ENCODE assay signal across 23 mouse cellular contexts in genomic region chr1:153491345-153491744, GRCm38 (mm10). TPM values are rescaled to one million over a fixed set of nuclear protein-coding genes. Genes with fewer than 3 reads are reported as not detected.
DNase-seq lines count a peak whose midpoint lies in the region; ATAC-seq and TF ChIP-seq lines count a peak whose summit lies in the region.
"Had no signal": no experiment of that assay in that cellular context is flagged by ENCODE, and none has a peak within 500 bp of the region (broad histone marks: within the 10 kb centered on the region; RNA-seq: fewer than 3 reads in every experiment).

No protein-coding gene starts in this region.

- H3K27me3 ChIP-seq in liver, postnatal 0 days (ENCODE audit: insufficient read depth, low read length), result no peaks in the 10 kb centered on the region
- H3K27me3 ChIP-seq in liver, embryonic 12.5 days (replicated peaks), result no peaks in the 10 kb centered on the region
- H3K27me3 ChIP-seq in testis, adult 2 months (ENCODE audit: control insufficient read depth, insufficient read depth, low read length), result no peaks in the 10 kb centered on the region
- H3K27me3 ChIP-seq: embryonic facial prominence, embryonic 12.5 days; embryonic facial prominence, embryonic 15.5 days; forebrain, embryonic 12.5 days; forebrain, embryonic 15.5 days; heart, embryonic 13.5 days; hindbrain, embryonic 12.5 days; hindbrain, embryonic 15.5 days had no signal

- H3K4me1 ChIP-seq in liver, postnatal 0 days (ENCODE audit: insufficient read depth), result peaks cover 4% of the 10 kb centered on the region
- H3K4me1 ChIP-seq in liver, embryonic 12.5 days, result peaks cover 15% of the 10 kb centered on the region
- peaks cover 6% of the 10 kb centered on the region for H3K4me1 ChIP-seq in testis, adult 2 months (ENCODE audit: control insufficient read depth, insufficient read depth, low read length)
- H3K4me1 ChIP-seq: embryonic facial prominence, embryonic 12.5 days; hindbrain, embryonic 12.5 days had no signal

- no peak overlapping the region for H3K9ac ChIP-seq in liver, postnatal 0 days (replicated peaks)
- no peak overlapping the region for H3K9ac ChIP-seq in liver, embryonic 12.5 days
- H3K9ac ChIP-seq: embryonic facial prominence, embryonic 12.5 days; embryonic facial prominence, embryonic 15.5 days; forebrain, embryonic 12.5 days; forebrain, embryonic 15.5 days; heart, embryonic 13.5 days; hindbrain, embryonic 12.5 days; hindbrain, embryonic 15.5 days had no signal

- no peak for ATAC-seq in liver, postnatal 0 days
- no peak for ATAC-seq in liver, embryonic 12.5 days
- ATAC-seq: activated CD4-positive, CD25-positive, alpha-beta regulatory T cell, adult 4 months; forebrain, embryonic 15.5 days had no signal

- DNase-seq in liver, postnatal 0 days, result no peak
- no peak for DNase-seq in testis, postnatal 10 days (ENCODE audit: low spot score)
- DNase-seq in adipocyte (ENCODE audit: low spot score), result no peak
- DNase-seq: adrenal gland, postnatal 10 days; adrenal gland, postnatal 36 days; cerebellum, adult 11 months; cerebellum, adult 2 months; cerebellum, adult 9-11 months; cerebellum, postnatal 25 days; gastrocnemius, postnatal 36 days had no signal

- H3K9me3 ChIP-seq in liver, postnatal 0 days (ENCODE audit: low read length), result no peaks in the 10 kb centered on the region
- H3K9me3 ChIP-seq in liver, embryonic 12.5 days (replicated peaks), result no peaks in the 10 kb centered on the region
- H3K9me3 ChIP-seq: embryonic facial prominence, embryonic 12.5 days; embryonic facial prominence, embryonic 15.5 days; forebrain, embryonic 12.5 days; forebrain, embryonic 15.5 days; heart, embryonic 10.5 days; heart, embryonic 13.5 days; hindbrain, embryonic 12.5 days; hindbrain, embryonic 15.5 days had no signal

- no peak for TF ChIP-seq POLR2A in testis, adult 2 months (IDR thresholded peaks at IDR 0.05; ENCODE audit: control insufficient read depth, low read depth, low read length)

- peak overlapping the region; percentile 64; the same call in 1 of the 2 replicates for H3K27ac ChIP-seq in liver, postnatal 0 days (ENCODE audit: low read depth)
- no peak overlapping the region for H3K27ac ChIP-seq in liver, embryonic 12.5 days
- H3K27ac ChIP-seq in testis, adult 2 months (ENCODE audit: control insufficient read depth, insufficient read depth, low read depth, low read length), result peak overlapping the region; percentile 1; the same call in 1 of the 2 replicates
- peak overlapping the region; percentile 54 for H3K27ac ChIP-seq in macrophage
- H3K27ac ChIP-seq: embryonic facial prominence, embryonic 12.5 days; embryonic facial prominence, embryonic 15.5 days; forebrain, embryonic 12.5 days; forebrain, embryonic 15.5 days; heart, adult 2 months; heart, embryonic 10.5 days; heart, embryonic 13.5 days; hindbrain, embryonic 12.5 days; hindbrain, embryonic 15.5 days had no signal

- TF ChIP-seq EP300 in liver, postnatal 0 days (IDR thresholded peaks at IDR 0.05; ENCODE audit: low read depth), result no peak

- H3K4me3 ChIP-seq in liver, postnatal 0 days (ENCODE audit: low read depth, low read length), result no peak overlapping the region
- H3K4me3 ChIP-seq in liver, embryonic 12.5 days, result no peak overlapping the region
- H3K4me3 ChIP-seq in testis, adult 2 months (ENCODE audit: control insufficient read depth, low read depth, low read length), result no peak overlapping the region
- H3K4me3 ChIP-seq in macrophage (ENCODE audit: inconsistent target), result no peak overlapping the region
- H3K4me3 ChIP-seq: embryonic facial prominence, embryonic 12.5 days; embryonic facial prominence, embryonic 15.5 days; forebrain, embryonic 12.5 days; forebrain, embryonic 15.5 days; heart, adult 2 months; heart, embryonic 10.5 days; heart, embryonic 13.5 days; hindbrain, embryonic 12.5 days; hindbrain, embryonic 15.5 days had no signal

- WGBS in liver, postnatal 0 days (ENCODE audit: insufficient replicate concordance), result 95% methylated on average over 2 of the region's 2 CpGs
- 82% methylated on average over 2 of the region's 2 CpGs for WGBS in liver, embryonic 12.5 days (ENCODE audit: insufficient replicate concordance)
- 100% methylated on average over 2 of the region's 2 CpGs for WGBS in macrophage (ENCODE audit: missing documents)

- H3K79me2 ChIP-seq in macrophage (ENCODE audit: inconsistent target), result peaks cover 11% of the 10 kb centered on the region

- no peak for TF ChIP-seq CTCF in liver, postnatal 0 days (IDR thresholded peaks at IDR 0.05; ENCODE audit: low read depth)
- TF ChIP-seq CTCF in testis, adult 2 months (IDR thresholded peaks at IDR 0.05; ENCODE audit: control insufficient read depth, insufficient read depth, insufficient replicate concordance, low read depth, low read length), result no peak

- no peak overlapping the region for H3K4me2 ChIP-seq in liver, postnatal 0 days (ENCODE audit: low read depth, low read length)
- H3K4me2 ChIP-seq in liver, embryonic 12.5 days, result no peak overlapping the region
- H3K4me2 ChIP-seq: embryonic facial prominence, embryonic 12.5 days; embryonic facial prominence, embryonic 15.5 days; forebrain, embryonic 12.5 days; forebrain, embryonic 15.5 days; heart, embryonic 13.5 days; hindbrain, embryonic 12.5 days; hindbrain, embryonic 15.5 days had no signal

- no peaks in the 10 kb centered on the region for H3K36me3 ChIP-seq in liver, postnatal 0 days (replicated peaks; ENCODE audit: insufficient read depth, low read length)
- H3K36me3 ChIP-seq in liver, embryonic 12.5 days, result no peaks in the 10 kb centered on the region
- no peaks in the 10 kb centered on the region for H3K36me3 ChIP-seq in testis, adult 2 months (ENCODE audit: control insufficient read depth, insufficient read depth, low read length)
- H3K36me3 ChIP-seq in macrophage (ENCODE audit: inconsistent target), result no peaks in the 10 kb centered on the region
- H3K36me3 ChIP-seq: embryonic facial prominence, embryonic 12.5 days; embryonic facial prominence, embryonic 15.5 days; forebrain, embryonic 12.5 days; forebrain, embryonic 15.5 days; heart, embryonic 10.5 days; heart, embryonic 13.5 days; hindbrain, embryonic 12.5 days; hindbrain, embryonic 15.5 days had no signal

RNA-seq across cellular contexts. Expression of gene Dhx9, which starts 3.9 kb away (rescaled TPM):
- polyA plus RNA-seq in liver, postnatal 0 days (2015; fragmentation: Nextera tagmentation; extraction: Ambion mirVana), result 7.7 and 9.9 TPM in 2 replicates
- 20.5 and 21.4 TPM in 2 replicates for polyA plus RNA-seq in liver, embryonic 12.5 days (2016; fragmentation: Nextera tagmentation; extraction: Ambion mirVana)
- polyA plus RNA-seq in testis, adult 2 months (2012; rRNA removed), result 21.4 and 32.5 TPM in 2 replicates
- total RNA-seq in macrophage (2018; cell fraction: chromatin; rRNA removed), result 100 to 1,000 TPM; 139 to 418 (median 222) TPM
- total RNA-seq in macrophage (2018; cell fraction: cytosol; rRNA removed), result 10 to 100 TPM; 29.3 to 79.3 (median 55.6) TPM
- 100 to 1,000 TPM in 22 of 26 experiments, 10 to 100 TPM in 4; 81.2 to 270 (median 124) TPM for total RNA-seq in macrophage (2018; cell fraction: nucleus; rRNA removed)
- 51.6 to 87.8 TPM (median 81.8 TPM) in 3 replicates for polyA plus RNA-seq in macrophage (2018)

RNA-seq across cellular contexts. Expression of gene Npl, which starts 58.5 kb away (rescaled TPM):
- polyA plus RNA-seq in liver, postnatal 0 days (2015; fragmentation: Nextera tagmentation; extraction: Ambion mirVana), result 6.8 TPM in 2 replicates
- polyA plus RNA-seq in liver, embryonic 12.5 days (2016; fragmentation: Nextera tagmentation; extraction: Ambion mirVana), result 8.6 and 9.5 TPM in 2 replicates
- polyA plus RNA-seq in testis, adult 2 months (2012; rRNA removed), result 4.7 and 5.6 TPM in 2 replicates
- 10 to 100 TPM in 6 of 26 experiments, 1 to 10 TPM in 17, under 1 TPM in 3; 0.45 to 22.3 (median 3.8) TPM for total RNA-seq in macrophage (2018; cell fraction: chromatin; rRNA removed)
- total RNA-seq in macrophage (2018; cell fraction: cytosol; rRNA removed), result 10 to 100 TPM in 24 of 26 experiments, 1 to 10 TPM in 2; 9.1 to 33.0 (median 18.9) TPM
- 10 to 100 TPM in 3 of 26 experiments, 1 to 10 TPM in 23; 2.5 to 14.3 (median 5.3) TPM for total RNA-seq in macrophage (2018; cell fraction: nucleus; rRNA removed)
- 30.0 to 56.0 TPM (median 46.8 TPM) in 3 replicates for polyA plus RNA-seq in macrophage (2018)
- polyA plus RNA-seq: activated CD4-positive, CD25-positive, alpha-beta regulatory T cell, adult 4 months had no signal
